Mouse (Mus musculus) embryonic facial prominence, embryonic 10.5 days (tissue): ENCODE results near the gene Ccdc6. TPM values are rescaled to one million over a fixed set of nuclear protein-coding genes. Genes with fewer than 3 reads are reported as not detected.
A peak's percentile ranks its signal among the peaks of the same experiment; 100 is the strongest.

Source experiments
- DNase-seq: peaks from one replicate; pipeline ENCODE4 v3.0.0-alpha.2; 2017; ENCODE audit warnings: low spot score
- H3K27ac ChIP-seq: fragments of 300-500 bp; sonication (generic); replicated peaks from 2 replicates; pipeline ENCODE4 v1.5.1; 2016; ENCODE audit warnings: mild to moderate bottlenecking
- H3K27me3 ChIP-seq: fragments of 300-500 bp; sonication (generic); replicated peaks from 2 replicates; pipeline ENCODE4 v1.6.1; 2016; ENCODE audit warnings: low read depth, mild to moderate bottlenecking; ENCODE audit not compliant: poor library complexity, severe bottlenecking
- H3K36me3 ChIP-seq: fragments of 300-500 bp; sonication (generic); replicated peaks from 2 replicates; pipeline ENCODE4 v1.6.1; 2016; ENCODE audit warnings: mild to moderate bottlenecking, moderate library complexity
- H3K4me1 ChIP-seq: fragments of 300-500 bp; sonication (generic); 2 replicates; pipeline ENCODE4 v1.6.1; 2016
- H3K4me3 ChIP-seq: fragments of 300-500 bp; sonication (generic); 2 replicates; pipeline ENCODE4 v1.5.1; 2016; ENCODE audit warnings: mild to moderate bottlenecking, moderate library complexity
- H3K9me3 ChIP-seq: fragments of 300-500 bp; sonication (generic); 2 replicates; pipeline ENCODE4 v1.6.1; 2016; ENCODE audit warnings: mild to moderate bottlenecking
- WGBS: fragments of 180-500 bp; shearing (Covaris S2); methylation state at CpG from one replicate; pipeline ENCODE4 v1.1.7; 2016; 5-methylcytosine and 5-hydroxymethylcytosine counted together
- polyA plus RNA-seq: library from polyadenylated mRNA; unstranded; fragments of >200 nt; fragmentation: Nextera tagmentation; extraction: Ambion mirVana; gene quantifications from 2 replicates; pipeline ENCODE4 v1.2.1, GENCODE M21; 2016

The Ccdc6 gene
- 19.6 and 19.9 TPM in 2 replicates for polyA plus RNA-seq

GRCm38 (mm10) chr10:70096366-70097188 lies at the start of gene Ccdc6:
TSS of gene Ccdc6 (plus strand) at chr10:70097121.
- no peaks in the 10 kb centered on the region for H3K9me3 ChIP-seq
- H3K27ac ChIP-seq, result peak within 1 kb of the TSS; percentile 93
- peak within 1 kb of the TSS; percentile 100 for H3K4me3 ChIP-seq
- WGBS, result 3% methylated on average over 73 of the region's 77 CpGs
- H3K27me3 ChIP-seq, result no peaks in the 10 kb centered on the region
- peaks cover 54% of the 10 kb centered on the region for H3K4me1 ChIP-seq
- DNase-seq, result peak; percentile 88
- peaks cover 10% of the 10 kb centered on the region for H3K36me3 ChIP-seq

- Histone ChIP-seq H3K4me3 (no peak overlapping the region), H3K4me1 (no peaks in the 10 kb centered on the region), H3K9me3 (peaks cover 8% of the 10 kb centered on the region), H3K27me3 (no peaks in the 10 kb centered on the region), H3K27ac (no peak overlapping the region), H3K36me3 (no peaks in the 10 kb centered on the region)
- 86% methylated on average over 7 of the region's 7 CpGs for WGBS
- no peak for DNase-seq
Observed at GRCm38 (mm10) chr10:70049771-70050170, 47.1 kb upstream of the Ccdc6 start.

- Histone ChIP-seq H3K27ac (no peak overlapping the region), H3K9me3 (peaks cover 8% of the 10 kb centered on the region), H3K4me1 (0 out of 2 replicates have a peak, but pooled peaks cover 2% of the 10 kb centered on the region), H3K27me3 (no peaks in the 10 kb centered on the region), H3K4me3 (no peak overlapping the region), H3K36me3 (no peaks in the 10 kb centered on the region)
- DNase-seq, result no peak
- 86% methylated on average over 2 of the region's 2 CpGs for WGBS
Observed at GRCm38 (mm10) chr10:70055291-70055690, 41.6 kb upstream of the Ccdc6 start.

GRCm38 (mm10) chr10:70057064-70057463 lies 39.9 kb upstream of the Ccdc6 start:
- 0 out of 2 replicates have a peak, but pooled peaks cover 2% of the 10 kb centered on the region for H3K4me1 ChIP-seq
- H3K36me3 ChIP-seq, result no peaks in the 10 kb centered on the region
- H3K27ac ChIP-seq, result no peak overlapping the region
- peaks cover 8% of the 10 kb centered on the region for H3K9me3 ChIP-seq
- no peak overlapping the region for H3K4me3 ChIP-seq
- 87% methylated on average over 3 of the region's 3 CpGs for WGBS
- no peak for DNase-seq
- H3K27me3 ChIP-seq, result no peaks in the 10 kb centered on the region

- Histone ChIP-seq H3K27me3 (no peaks in the 10 kb centered on the region), H3K27ac (no peak overlapping the region), H3K4me3 (no peak overlapping the region), H3K9me3 (no peaks in the 10 kb centered on the region), H3K4me1 (0 out of 2 replicates have a peak, but pooled peaks cover 2% of the 10 kb centered on the region), H3K36me3 (no peaks in the 10 kb centered on the region)
- no peak for DNase-seq
- 82% methylated on average over 19 of the region's 19 CpGs for WGBS
Observed at GRCm38 (mm10) chr10:70060021-70060688, 36.8 kb upstream of the Ccdc6 start.

GRCm38 (mm10) chr10:70060689-70061081 lies 36.2 kb upstream of the Ccdc6 start:
- no peak for DNase-seq
- Histone ChIP-seq H3K27ac (no peak overlapping the region), H3K36me3 (no peaks in the 10 kb centered on the region), H3K4me1 (0 out of 2 replicates have a peak, but pooled peaks cover 2% of the 10 kb centered on the region), H3K4me3 (no peak overlapping the region), H3K9me3 (no peaks in the 10 kb centered on the region), H3K27me3 (no peaks in the 10 kb centered on the region)
- WGBS, result 52% methylated on average over 10 of the region's 10 CpGs

GRCm38 (mm10) chr10:70063881-70064555 lies 32.9 kb upstream of the Ccdc6 start:
- no peak for DNase-seq
- 90% methylated on average over 6 of the region's 6 CpGs for WGBS
- no peaks in the 10 kb centered on the region for H3K9me3 ChIP-seq

GRCm38 (mm10) chr10:70065191-70065590 lies 31.7 kb upstream of the Ccdc6 start:
- no peak for DNase-seq
- no peaks in the 10 kb centered on the region for H3K36me3 ChIP-seq
- WGBS, result 89% methylated on average over 3 of the region's 3 CpGs
- H3K27ac ChIP-seq, result no peak overlapping the region
- H3K9me3 ChIP-seq, result no peaks in the 10 kb centered on the region
- no peaks in the 10 kb centered on the region for H3K4me1 ChIP-seq
- H3K27me3 ChIP-seq, result no peaks in the 10 kb centered on the region
- H3K4me3 ChIP-seq, result no peak overlapping the region

More at GRCm38 (mm10) chr10:70063881-70064555, 32.9 kb upstream of the Ccdc6 start:
- no peaks in the 10 kb centered on the region for H3K27me3 ChIP-seq
- H3K27ac ChIP-seq, result no peak overlapping the region
- H3K36me3 ChIP-seq, result no peaks in the 10 kb centered on the region
- H3K4me3 ChIP-seq, result no peak overlapping the region
- H3K4me1 ChIP-seq, result 0 out of 2 replicates have a peak, but pooled peaks cover 2% of the 10 kb centered on the region

- H3K4me3 ChIP-seq, result no peak overlapping the region
- H3K4me1 ChIP-seq, result no peaks in the 10 kb centered on the region
- H3K36me3 ChIP-seq, result no peaks in the 10 kb centered on the region
- H3K9me3 ChIP-seq, result peaks cover 4% of the 10 kb centered on the region; the same call in 1 of the 2 replicates
- DNase-seq, result no peak
- H3K27ac ChIP-seq, result no peak overlapping the region
- H3K27me3 ChIP-seq, result no peaks in the 10 kb centered on the region
- 67% methylated on average over 8 of the region's 8 CpGs for WGBS
Observed at GRCm38 (mm10) chr10:70066497-70067168, 30.3 kb upstream of the Ccdc6 start.

GRCm38 (mm10) chr10:70067169-70068115 lies 29.5 kb upstream of the Ccdc6 start:
- H3K4me1 ChIP-seq, result no peaks in the 10 kb centered on the region
- H3K4me3 ChIP-seq, result no peak overlapping the region
- H3K36me3 ChIP-seq, result no peaks in the 10 kb centered on the region
- H3K27ac ChIP-seq, result no peak overlapping the region
- no peaks in the 10 kb centered on the region for H3K27me3 ChIP-seq
- H3K9me3 ChIP-seq, result peaks cover 4% of the 10 kb centered on the region; the same call in 1 of the 2 replicates
- no peak for DNase-seq
- WGBS, result 70% methylated on average over 6 of the region's 6 CpGs

GRCm38 (mm10) chr10:70069321-70069720 lies 27.6 kb upstream of the Ccdc6 start:
- no peaks in the 10 kb centered on the region for H3K36me3 ChIP-seq
- WGBS, result 57% methylated on average over 6 of the region's 6 CpGs
- H3K27ac ChIP-seq, result no peak overlapping the region
- DNase-seq, result no peak
- no peak overlapping the region for H3K4me3 ChIP-seq
- no peaks in the 10 kb centered on the region for H3K27me3 ChIP-seq
- H3K9me3 ChIP-seq, result peaks cover 4% of the 10 kb centered on the region; the same call in 1 of the 2 replicates
- H3K4me1 ChIP-seq, result no peaks in the 10 kb centered on the region
